In genomic region chr3:96428941-96429818, GRCm38 (mm10) we compare ENCODE assay signal across 22 mouse cellular contexts. TPM values are rescaled to one million over a fixed set of nuclear protein-coding genes. Genes with fewer than 3 reads are reported as not detected.
DNase-seq lines count a peak whose midpoint lies in the region; ATAC-seq and TF ChIP-seq lines count a peak whose summit lies in the region.
"Had no signal": no experiment of that assay in that cellular context is flagged by ENCODE, and none has a peak within 500 bp of the region (broad histone marks: within the 10 kb centered on the region; RNA-seq: fewer than 3 reads in every experiment).

No protein-coding gene starts in this region.

- peak overlapping the region; percentile 98 for H3K27ac ChIP-seq in liver, embryonic 14.5 days
- H3K27ac ChIP-seq in stomach, embryonic 15.5 days: no peak overlapping the region
- H3K27ac ChIP-seq in heart, embryonic 12.5 days (ENCODE audit: poor library complexity, severe bottlenecking): no peak overlapping the region
- H3K27ac ChIP-seq: embryonic facial prominence, embryonic 12.5 days; forebrain, embryonic 12.5 days; heart, embryonic 15.5 days; hindbrain, embryonic 15.5 days; midbrain, embryonic 15.5 days had no signal

- H3K4me1 ChIP-seq in liver, embryonic 14.5 days (replicated peaks; ENCODE audit: control insufficient read depth in 2 of 2, insufficient read depth in 2 of 2, low read length in 1 of 2): peaks cover 41 to 46% of the 10 kb centered on the region in 2 experiments
- no peaks in the 10 kb centered on the region for H3K4me1 ChIP-seq in stomach, embryonic 15.5 days
- peaks cover 4% of the 10 kb centered on the region; the same call in 1 of the 2 replicates for H3K4me1 ChIP-seq in heart, embryonic 12.5 days (replicated peaks)
- H3K4me1 ChIP-seq: embryonic facial prominence, embryonic 12.5 days; hindbrain, embryonic 15.5 days; midbrain, embryonic 15.5 days had no signal

- 40% methylated on average over 13 of the region's 13 CpGs for WGBS in liver, embryonic 14.5 days (ENCODE audit: insufficient replicate concordance)
- 75% methylated on average over 13 of the region's 13 CpGs for WGBS in stomach, embryonic 15.5 days
- 78% methylated on average over 13 of the region's 13 CpGs for WGBS in heart, embryonic 12.5 days

- TF ChIP-seq CTCF in liver, embryonic 14.5 days (IDR thresholded peaks at IDR 0.05; ENCODE audit: low read depth): no peak

- H3K9ac ChIP-seq in liver, embryonic 14.5 days (replicated peaks): peak overlapping the region; percentile 68
- H3K9ac ChIP-seq in stomach, embryonic 15.5 days: no peak overlapping the region
- no peak overlapping the region for H3K9ac ChIP-seq in heart, embryonic 12.5 days
- H3K9ac ChIP-seq: embryonic facial prominence, embryonic 12.5 days; forebrain, embryonic 12.5 days; heart, embryonic 15.5 days; hindbrain, embryonic 15.5 days; midbrain, embryonic 15.5 days had no signal

- peak overlapping the region; percentile 72 for H3K4me2 ChIP-seq in liver, embryonic 14.5 days (ENCODE audit: low read depth)
- no peak overlapping the region for H3K4me2 ChIP-seq in stomach, embryonic 15.5 days
- H3K4me2 ChIP-seq in heart, embryonic 12.5 days: no peak overlapping the region
- H3K4me2 ChIP-seq: embryonic facial prominence, embryonic 12.5 days; forebrain, embryonic 12.5 days; heart, embryonic 15.5 days; hindbrain, embryonic 15.5 days; midbrain, embryonic 15.5 days had no signal

- no peaks in the 10 kb centered on the region for H3K36me3 ChIP-seq in liver, embryonic 14.5 days (replicated peaks; ENCODE audit: control insufficient read depth, insufficient read depth, low read depth)
- no peaks in the 10 kb centered on the region for H3K36me3 ChIP-seq in stomach, embryonic 15.5 days
- no peaks in the 10 kb centered on the region for H3K36me3 ChIP-seq in heart, embryonic 12.5 days
- H3K36me3 ChIP-seq: embryonic facial prominence, embryonic 12.5 days; forebrain, embryonic 12.5 days; G1E; heart, embryonic 15.5 days; hindbrain, embryonic 15.5 days; midbrain, embryonic 15.5 days had no signal

- ATAC-seq in liver, embryonic 14.5 days (ENCODE audit: insufficient read depth): peak; percentile 86
- ATAC-seq in stomach, embryonic 15.5 days (ENCODE audit: insufficient read depth, low FRiP score, low read depth): peak; percentile 89; the same call in 1 of the 2 replicates
- no peak; the same call in 1 of the 2 replicates for ATAC-seq in heart, embryonic 12.5 days (ENCODE audit: insufficient number of reproducible peaks, low FRiP score)
- ATAC-seq: midbrain, embryonic 15.5 days had no signal

- peak overlapping the region in 1 of 2 experiments; percentile 10; a peak in 1 of 4 replicates for H3K4me3 ChIP-seq in liver, embryonic 14.5 days (ENCODE audit: insufficient read depth in 1 of 2, low read depth in 2 of 2, low read length in 2 of 2)
- no peak overlapping the region for H3K4me3 ChIP-seq in stomach, embryonic 15.5 days (replicated peaks)
- no peak overlapping the region for H3K4me3 ChIP-seq in heart, embryonic 12.5 days
- H3K4me3 ChIP-seq: embryonic facial prominence, embryonic 12.5 days; forebrain, embryonic 12.5 days; heart, embryonic 15.5 days; hindbrain, embryonic 15.5 days; midbrain, embryonic 15.5 days had no signal

- TF ChIP-seq EP300 in liver, embryonic 14.5 days (IDR thresholded peaks at IDR 0.05; ENCODE audit: low read depth): peak; percentile 91

- H3K9me3 ChIP-seq in liver, embryonic 14.5 days (ENCODE audit: control insufficient read depth, low read length): no peaks in the 10 kb centered on the region
- H3K9me3 ChIP-seq in stomach, embryonic 15.5 days: no peaks in the 10 kb centered on the region
- H3K9me3 ChIP-seq in heart, embryonic 12.5 days (replicated peaks): no peaks in the 10 kb centered on the region
- H3K9me3 ChIP-seq: embryonic facial prominence, embryonic 12.5 days; forebrain, embryonic 12.5 days; G1E; heart, embryonic 15.5 days; hindbrain, embryonic 15.5 days; midbrain, embryonic 15.5 days had no signal

- peak; percentile 30 for DNase-seq in spleen, adult 12 weeks (ENCODE audit: low spot score)
- DNase-seq in spleen, adult 18-20 months: no peak
- peak; percentile 91 for DNase-seq in c-Kit-positive CD71-positive TER-119-positive erythroid progenitor cells, embryonic 14.5 days (ENCODE audit: low spot score)
- DNase-seq in liver, embryonic 14.5 days (ENCODE audit: low read depth in 3 of 3, low spot score in 3 of 3): peak; percentile 90 to 93 (median 93)
- DNase-seq in layer of hippocampus, postnatal 14 days (ENCODE audit: low spot score in 2 of 2): no peak
- DNase-seq: adrenal gland, postnatal 25 days; kidney, adult 8-10 months; kidney, postnatal 36 days; left cerebral cortex, postnatal 4 days; lung, adult 2 months; right cerebral cortex, postnatal 4 days had no signal

- no peaks in the 10 kb centered on the region for H3K27me3 ChIP-seq in liver, embryonic 14.5 days (ENCODE audit: control insufficient read depth, insufficient read depth, low read length)
- H3K27me3 ChIP-seq in stomach, embryonic 15.5 days (replicated peaks): 0 out of 2 replicates have a peak, but pooled peaks cover 3% of the 10 kb centered on the region
- H3K27me3 ChIP-seq in heart, embryonic 12.5 days (replicated peaks): peaks cover 49% of the 10 kb centered on the region

RNA-seq across cellular contexts. Expression of gene BC107364, which starts 22.9 kb away (rescaled TPM):
- not detected in 2 replicates for polyA plus RNA-seq in liver, embryonic 14.5 days (2012; rRNA removed)
- polyA plus RNA-seq in liver, embryonic 14.5 days (2014; fragmentation: Nextera tagmentation; extraction: Ambion mirVana): not detected in 2 replicates
- 0.28 and 0.37 TPM in 2 replicates for polyA plus RNA-seq in stomach, embryonic 15.5 days (2015; fragmentation: Nextera tagmentation; extraction: Ambion mirVana)
- not detected for total RNA-seq in layer of hippocampus, postnatal 14 days (2021)
- 0.72 and 0.87 TPM in 2 replicates for polyA plus RNA-seq in heart, embryonic 12.5 days (2016; fragmentation: Nextera tagmentation; extraction: Ambion mirVana)
- total RNA-seq: adrenal gland, postnatal 25 days; common myeloid progenitor, adult 5-6 weeks; left cerebral cortex, postnatal 4 days had no signal
- polyA plus RNA-seq: forebrain, embryonic 12.5 days; G1E; gonadal fat pad, adult 2 months; hindbrain, embryonic 15.5 days; lung, adult 2 months; midbrain, embryonic 15.5 days; neural tube, embryonic 11.5 days had no signal

Comparison
In these comparisons a context has a peak if more than half of its experiments do, and no peak if none do; other contexts are left out.
1. DNase-seq: peak in spleen, adult 12 weeks (single experiment), c-Kit-positive CD71-positive TER-119-positive erythroid progenitor cells, embryonic 14.5 days (single experiment) and liver, embryonic 14.5 days (3 of 3); none in spleen, adult 18-20 months (0 of 2) and layer of hippocampus, postnatal 14 days (0 of 2).